In the genomic region with DNA sequence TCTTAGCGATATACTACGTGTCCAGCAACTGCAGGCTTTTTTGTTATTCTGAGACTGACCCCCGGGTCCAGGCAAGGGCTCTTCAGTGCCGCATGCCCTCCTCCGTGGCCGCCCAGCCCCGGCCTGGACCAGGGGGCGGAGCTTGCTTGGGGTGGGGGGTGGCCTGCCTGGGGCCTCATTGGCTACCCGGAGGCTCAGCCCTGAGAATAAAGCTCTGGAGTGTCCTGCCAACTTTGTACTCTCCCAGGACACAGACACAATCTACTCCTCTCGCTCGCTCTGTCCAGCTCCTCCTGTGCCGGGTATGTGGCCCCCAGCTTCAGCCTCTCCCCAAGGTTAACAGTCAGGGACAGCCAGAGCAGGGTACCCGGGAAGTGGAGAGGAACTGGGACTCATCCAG, we compare ENCODE assay signal across 15 mouse cellular contexts. TPM values are rescaled to one million over a fixed set of nuclear protein-coding genes. Genes with fewer than 3 reads are reported as not detected.
DNase-seq lines count a peak whose midpoint lies in the region; ATAC-seq and TF ChIP-seq lines count a peak whose summit lies in the region.
"Had no signal": no experiment of that assay in that cellular context is flagged by ENCODE, and none has a peak within 500 bp of the region (broad histone marks: within the 10 kb centered on the region; RNA-seq: fewer than 3 reads in every experiment).

A gene (plus strand): TSS at position 231 of the 400 bp plus-strand sequence.

- peak; percentile 7 for DNase-seq in embryo, embryonic 10.5 days (ENCODE audit: low spot score)
- no peak for DNase-seq in embryo, embryonic 10 days (ENCODE audit: low spot score)
- no peak for DNase-seq in heart, postnatal 25 days (ENCODE audit: low spot score)
- no peak for DNase-seq in kidney, postnatal 0 days (ENCODE audit: low spot score)
- DNase-seq in kidney, postnatal 10 days, result no peak
- DNase-seq in right cerebral cortex, postnatal 25 days, result no peak

- no peak for TF ChIP-seq CTCF in kidney, postnatal 0 days (IDR thresholded peaks at IDR 0.05; ENCODE audit: low read depth)
- TF ChIP-seq CTCF in E14TG2a.4 (conservative IDR thresholded peaks at IDR 0.05; ENCODE audit: low read length), result no peak

- peak within 1 kb of the TSS; percentile 6; the same call in 1 of the 2 replicates for H3K9ac ChIP-seq in heart, embryonic 13.5 days
- H3K9ac ChIP-seq in kidney, postnatal 0 days (ENCODE audit: low read depth, low read length), result no peak within 1 kb of the TSS
- H3K9ac ChIP-seq: embryonic facial prominence, embryonic 12.5 days; liver, embryonic 14.5 days had no signal

- H3K4me1 ChIP-seq in heart, embryonic 13.5 days, result peaks cover 6% of the 10 kb centered on the region; the same call in 1 of the 2 replicates
- no peaks in the 10 kb centered on the region for H3K4me1 ChIP-seq in kidney, postnatal 0 days (replicated peaks; ENCODE audit: insufficient read depth, low read length)
- peaks cover 36% of the 10 kb centered on the region for H3K4me1 ChIP-seq in E14TG2a.4 (replicated peaks; ENCODE audit: low read depth, low read length)
- H3K4me1 ChIP-seq: embryonic facial prominence, embryonic 12.5 days had no signal

- H3K4me2 ChIP-seq in heart, embryonic 13.5 days, result peak within 1 kb of the TSS; percentile 42
- H3K4me2 ChIP-seq in kidney, postnatal 0 days (ENCODE audit: low read length), result no peak within 1 kb of the TSS
- H3K4me2 ChIP-seq: embryonic facial prominence, embryonic 12.5 days had no signal

- no peak within 1 kb of the TSS for H3K27ac ChIP-seq in heart, embryonic 13.5 days (replicated peaks)
- H3K27ac ChIP-seq in kidney, postnatal 0 days, result no peak within 1 kb of the TSS
- H3K27ac ChIP-seq: embryonic facial prominence, embryonic 12.5 days; liver, embryonic 14.5 days had no signal

- H3K36me3 ChIP-seq in heart, embryonic 13.5 days, result no peaks in the 10 kb centered on the region
- no peaks in the 10 kb centered on the region for H3K36me3 ChIP-seq in kidney, postnatal 0 days (ENCODE audit: insufficient read depth, low read length)
- no peaks in the 10 kb centered on the region for H3K36me3 ChIP-seq in E14TG2a.4 (ENCODE audit: insufficient read depth, low read length)
- H3K36me3 ChIP-seq: embryonic facial prominence, embryonic 12.5 days had no signal

- WGBS in heart, embryonic 13.5 days, result 16% methylated on average over 13 of the region's 13 CpGs
- 15% methylated on average over 13 of the region's 13 CpGs for WGBS in kidney, postnatal 0 days

- no peak for ATAC-seq in heart, embryonic 13.5 days (ENCODE audit: extremely low read depth, insufficient number of reproducible peaks, low FRiP score, low TSS enrichment)
- ATAC-seq in kidney, postnatal 0 days (replicated peaks; ENCODE audit: low FRiP score, low read depth), result 0 out of 2 replicates have a peak, but pooled peaks have one; percentile 13
- ATAC-seq: intestine, embryonic 16.5 days; midbrain, embryonic 16.5 days had no signal

- H3K9me3 ChIP-seq in heart, embryonic 13.5 days, result no peaks in the 10 kb centered on the region
- no peaks in the 10 kb centered on the region for H3K9me3 ChIP-seq in kidney, postnatal 0 days (replicated peaks; ENCODE audit: low read length)
- no peaks in the 10 kb centered on the region for H3K9me3 ChIP-seq in E14TG2a.4 (ENCODE audit: low read length)
- H3K9me3 ChIP-seq: embryonic facial prominence, embryonic 12.5 days had no signal

- no peak within 1 kb of the TSS for H3K4me3 ChIP-seq in heart, embryonic 13.5 days
- H3K4me3 ChIP-seq in kidney, postnatal 0 days (replicated peaks; ENCODE audit: low read depth, low read length), result no peak within 1 kb of the TSS
- peak within 1 kb of the TSS; percentile 57 for H3K4me3 ChIP-seq in E14TG2a.4 (replicated peaks; ENCODE audit: low read length)
- H3K4me3 ChIP-seq: embryonic facial prominence, embryonic 12.5 days had no signal

- intact Hi-C loops in heart, postnatal 25 days (cut with DNase I), result no loop called here

- H3K27me3 ChIP-seq in heart, embryonic 13.5 days (replicated peaks), result peaks cover 35% of the 10 kb centered on the region
- H3K27me3 ChIP-seq in kidney, postnatal 0 days (ENCODE audit: insufficient read depth, low read length), result no peaks in the 10 kb centered on the region
- H3K27me3 ChIP-seq in E14TG2a.4 (ENCODE audit: insufficient read depth, low read length), result peaks cover 32% of the 10 kb centered on the region

RNA-seq across cellular contexts. Expression of the gene that starts here (rescaled TPM):
- polyA plus RNA-seq in heart, embryonic 13.5 days (2015; fragmentation: Nextera tagmentation; extraction: Ambion mirVana), result 0.25 TPM in 1 of 2 replicates, not detected in the other
- total RNA-seq in heart, postnatal 25 days (2021), result 1 to 10 TPM; 1.2 to 1.3 TPM
- polyA plus RNA-seq in kidney, postnatal 0 days (2015; fragmentation: Nextera tagmentation; extraction: Ambion mirVana), result not detected in 2 replicates
- total RNA-seq: CH12.LX; granulocyte monocyte progenitor cell, adult 5-6 weeks; layer of hippocampus, postnatal 10 days had no signal
- polyA plus RNA-seq: embryonic facial prominence, embryonic 12.5 days; midbrain, embryonic 16.5 days had no signal

Comparison
In these comparisons a context has a peak if more than half of its experiments do, and no peak if none do; other contexts are left out.
1. Peak in ATAC-seq in kidney, postnatal 0 days; RNA of the gene not detected or under 1 TPM.